Mouse (Mus musculus): Measurements from ENCODE around the gene Tet2. TPM values are rescaled to one million over a fixed set of nuclear protein-coding genes. Genes with fewer than 3 reads are reported as not detected.

Gene Tet2
- polyA plus RNA-seq, 1 experiment from 2014 or later: 14.7 TPM

Small RNA genes within 50 kb of the gene (microRNA-seq; reads per million reads assigned to microRNA genes)
- not detected for gene Gm25042

Other genes with a start within 250 kb of the Tet2 start
- gene Ppa2, start 235.0 kb downstream of the Tet2 start, polyA plus RNA-seq (2016; fragmentation: Nextera tagmentation; extraction: Ambion mirVana): 87.0 and 91.5 TPM in 2 replicates

Data from forebrain, embryonic 10.5 days (tissue).